Mouse (Mus musculus): ENCODE data around the gene Rabgap1l.

Rabgap1l gene

DNA sequence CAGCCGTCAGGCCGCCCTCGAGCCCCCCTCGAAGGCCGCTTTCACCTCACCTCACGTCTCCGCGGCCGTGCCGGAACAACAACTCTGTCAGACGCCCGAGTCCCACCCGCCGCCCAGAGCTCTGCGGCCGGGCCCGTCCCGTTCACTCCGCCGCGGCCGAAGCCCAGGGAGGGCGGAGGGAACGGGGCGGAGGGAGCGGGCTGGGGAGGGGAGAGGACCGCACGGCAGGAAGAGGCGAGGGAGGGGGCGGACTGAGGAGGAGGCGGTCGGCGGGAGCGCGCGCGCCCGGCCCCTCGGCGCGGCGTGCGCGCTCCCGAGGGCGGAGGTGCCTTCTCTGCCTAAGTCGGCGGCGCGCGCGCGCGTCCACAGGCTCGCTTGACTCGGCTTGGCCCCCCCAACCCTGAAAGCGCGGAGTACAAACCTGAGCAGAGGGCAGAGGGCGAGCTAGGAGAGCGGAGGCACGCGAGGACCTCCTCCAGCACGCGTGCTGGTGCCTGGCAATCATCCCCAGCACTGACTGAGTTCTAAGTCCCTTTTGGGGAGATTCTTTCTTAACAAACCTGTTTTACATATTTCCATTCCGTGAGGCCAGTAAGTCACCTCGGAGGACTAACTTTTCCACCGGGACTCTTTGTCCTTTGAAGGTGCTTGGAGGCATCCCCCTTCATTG, at the start of gene Rabgap1l:
TSS of gene Rabgap1l (minus strand) at position 526 of the 670 bp plus-strand sequence.
- DNase-seq (ENCODE audit: low spot score), result peak; percentile 89

DNA sequence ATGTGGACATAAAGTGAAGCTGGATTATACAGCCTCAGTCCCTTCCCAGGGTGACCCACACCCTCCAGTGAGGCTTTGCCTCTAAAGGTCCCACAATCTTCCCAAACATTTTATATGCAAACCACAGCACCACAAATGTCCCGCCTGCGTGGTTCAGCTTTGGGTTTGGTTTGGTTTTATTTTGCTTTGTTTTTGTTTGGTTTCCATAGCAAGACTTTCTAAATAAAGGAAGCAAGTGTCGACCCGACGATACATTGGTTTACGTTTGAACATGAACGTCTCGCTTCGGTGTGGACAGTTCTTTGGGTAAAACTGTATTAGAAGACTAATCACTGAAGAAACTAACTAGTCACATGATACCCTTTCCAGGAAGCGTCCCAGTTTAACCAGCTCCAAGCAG, 49.6 kb upstream of the Rabgap1l start:
- DNase-seq (ENCODE audit: low spot score), result no peak

DNA sequence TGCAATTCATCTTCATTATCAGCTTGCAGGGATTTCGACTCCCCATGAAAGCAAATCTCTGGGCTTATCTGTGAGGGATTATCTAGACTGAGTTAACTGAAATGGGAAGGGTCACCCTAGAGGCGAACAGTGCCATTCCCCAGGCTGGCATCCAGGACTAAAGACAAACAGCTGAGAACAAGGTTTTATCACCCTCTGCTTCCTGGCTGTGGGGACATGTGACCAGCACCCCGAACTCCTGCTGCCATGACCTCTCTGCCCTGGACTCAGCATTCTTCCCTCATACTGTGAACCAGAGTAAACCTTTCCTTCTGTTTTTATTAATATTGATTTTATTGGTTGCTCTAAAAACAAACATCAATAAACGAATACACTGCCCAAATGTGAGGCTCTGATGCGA, 47.6 kb upstream of the Rabgap1l start:
- no peak for DNase-seq (ENCODE audit: low spot score)

DNA sequence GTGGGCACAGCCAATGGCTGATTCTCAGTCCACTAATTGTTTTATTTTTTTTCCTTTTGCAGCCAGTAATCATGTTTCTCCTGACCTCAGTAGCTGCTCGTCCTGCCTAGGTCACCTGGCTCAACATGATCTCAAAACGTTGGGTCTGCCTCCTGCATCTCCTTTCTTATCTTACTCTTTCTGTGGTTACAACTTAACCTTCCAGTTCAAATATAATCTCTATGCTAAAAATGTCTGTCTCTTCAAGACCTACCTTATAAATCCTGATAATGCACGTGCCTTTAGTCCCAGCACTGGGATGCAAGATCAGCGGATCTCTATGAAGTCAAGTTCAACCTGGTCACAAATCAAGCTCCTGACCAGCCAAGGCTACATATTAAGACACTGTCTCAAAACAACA, 46.1 kb upstream of the Rabgap1l start:
- no peak for DNase-seq (ENCODE audit: low spot score)

DNA sequence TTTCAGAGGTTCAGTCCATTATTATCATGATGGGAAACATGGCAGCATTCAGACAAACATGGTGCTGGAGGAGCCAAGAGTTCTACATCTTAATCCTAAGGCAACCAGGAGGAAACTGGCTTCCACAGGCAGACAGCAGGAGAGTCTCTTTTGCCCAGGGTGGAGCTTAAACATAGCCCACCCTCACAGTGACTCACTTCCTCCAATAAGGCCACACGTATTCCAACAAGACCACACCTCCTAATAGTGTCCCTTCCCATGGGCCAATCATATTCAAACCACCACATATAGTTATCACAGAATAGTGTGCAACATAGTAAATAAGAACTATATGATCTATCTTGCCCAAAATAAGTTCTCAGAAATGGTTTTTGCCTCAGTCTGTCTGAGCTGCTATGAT, 41.4 kb upstream of the Rabgap1l start:
- DNase-seq (ENCODE audit: low spot score), result no peak

DNA sequence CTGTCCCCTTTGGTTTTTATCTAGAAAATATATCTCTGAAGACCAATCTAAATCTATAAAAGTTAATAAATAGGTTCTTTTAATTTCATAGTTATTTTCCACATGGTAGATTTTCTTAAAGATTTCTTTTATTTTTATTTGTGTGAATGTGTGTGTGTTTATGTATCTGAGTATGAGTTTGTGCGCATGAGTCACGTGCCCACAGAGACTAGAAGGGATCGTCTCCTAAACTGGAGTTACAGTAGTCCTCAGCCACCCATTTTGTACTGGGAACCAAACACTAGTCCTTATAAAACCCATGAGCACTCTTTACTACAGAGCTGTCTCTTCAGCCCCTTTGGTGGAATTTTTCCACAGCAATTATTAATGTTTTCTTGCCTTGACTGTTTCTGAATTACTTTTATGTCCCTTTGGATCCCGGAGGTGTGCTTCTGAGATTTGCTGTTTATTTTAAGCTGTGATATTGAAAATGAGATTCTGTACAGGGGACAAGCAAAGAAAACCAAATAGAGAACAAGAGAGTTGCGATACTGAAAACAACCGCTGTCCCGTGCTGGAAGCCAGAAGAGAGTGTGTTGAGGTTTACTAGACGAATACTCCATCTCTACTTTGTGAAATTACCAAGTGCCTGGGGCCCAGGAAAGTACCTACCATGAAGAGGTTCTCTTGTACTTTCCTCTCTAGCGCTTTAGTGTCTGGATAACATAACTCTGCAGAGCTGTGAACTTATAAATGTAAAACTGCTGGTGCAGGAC, 39.4 kb upstream of the Rabgap1l start:
- no peak for DNase-seq (ENCODE audit: low spot score)

DNA sequence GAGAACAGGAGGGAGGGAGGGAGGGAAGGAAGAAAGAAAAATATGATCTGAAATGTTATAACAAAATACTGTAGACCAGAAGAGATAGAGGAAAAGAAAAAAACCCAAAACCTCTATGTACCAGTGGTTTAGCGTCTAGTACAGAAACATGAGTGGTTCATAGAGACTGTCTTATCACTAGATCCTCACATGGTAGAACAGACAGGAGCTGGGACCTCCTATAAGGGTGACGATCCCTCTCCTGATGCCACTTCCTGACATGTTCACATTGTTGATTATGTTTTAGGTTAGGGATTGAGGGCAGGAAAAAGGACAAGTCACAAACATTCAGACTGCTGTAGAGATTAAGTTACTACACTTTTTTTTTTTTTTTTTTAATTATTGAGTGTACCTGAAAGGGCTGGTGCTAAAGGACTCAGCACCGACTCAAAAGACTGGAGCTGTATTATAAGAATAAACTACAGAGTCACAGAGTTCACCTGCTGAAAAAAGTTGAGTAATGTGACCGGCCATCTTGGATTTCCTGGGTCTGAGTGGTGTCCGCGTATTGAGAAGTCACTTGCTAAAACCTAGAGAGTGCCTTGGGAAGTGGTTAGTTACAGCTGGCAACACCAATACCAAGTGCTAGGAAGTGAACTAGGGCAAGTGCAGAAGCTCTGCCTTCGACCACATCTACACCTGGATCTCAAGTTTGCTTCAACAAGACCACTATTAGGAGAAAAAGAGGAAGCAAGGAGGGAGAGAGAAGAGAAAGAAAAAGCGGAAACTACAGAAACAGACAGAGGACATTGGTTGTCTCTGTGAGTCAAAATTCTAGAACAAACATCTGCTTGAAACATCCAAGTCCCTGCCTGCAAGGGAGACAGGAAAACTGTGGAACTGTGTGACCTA, 37.8 kb upstream of the Rabgap1l start:
- no peak for DNase-seq (ENCODE audit: low spot score)

DNA sequence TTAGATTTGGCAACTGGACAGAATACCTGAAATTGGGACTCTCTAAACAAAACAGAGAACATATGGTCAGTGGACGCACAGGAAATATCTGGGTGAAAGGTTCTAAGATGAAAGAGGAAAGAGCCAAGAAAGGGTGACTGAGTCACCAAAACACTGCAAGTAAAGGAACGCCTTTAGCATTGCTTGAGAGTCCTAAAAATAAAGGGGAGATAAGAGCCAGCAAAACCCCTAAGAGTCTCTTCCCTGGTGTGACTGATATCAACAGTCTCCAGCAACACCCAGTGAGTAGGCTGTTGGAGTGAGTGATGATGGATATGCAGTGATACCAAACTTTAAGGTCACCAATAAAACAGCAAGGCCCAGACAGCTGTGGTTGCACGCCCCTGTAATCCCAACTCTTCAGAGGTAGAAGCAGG, 32.4 kb upstream of the Rabgap1l start:
- DNase-seq (ENCODE audit: low spot score), result no peak

DNA sequence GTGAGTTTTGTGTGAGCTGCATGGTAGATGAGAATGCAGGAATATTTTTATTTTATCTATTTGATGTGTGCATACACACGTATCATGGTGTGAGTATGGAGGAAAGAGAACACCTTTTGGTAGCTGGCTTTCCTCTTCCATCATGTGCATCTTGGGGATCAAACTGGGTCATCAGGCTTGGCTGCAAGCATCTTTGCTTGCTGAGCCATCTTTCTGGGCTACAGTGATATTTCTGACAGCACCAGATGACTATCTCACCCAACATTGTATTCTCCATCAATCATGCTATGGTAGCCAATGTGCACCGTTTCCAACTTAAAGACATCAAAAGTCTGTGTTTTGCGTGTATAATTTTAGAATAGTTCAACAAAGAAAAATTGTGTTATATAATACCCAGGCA, 30.6 kb upstream of the Rabgap1l start:
- DNase-seq (ENCODE audit: low spot score), result no peak

DNA sequence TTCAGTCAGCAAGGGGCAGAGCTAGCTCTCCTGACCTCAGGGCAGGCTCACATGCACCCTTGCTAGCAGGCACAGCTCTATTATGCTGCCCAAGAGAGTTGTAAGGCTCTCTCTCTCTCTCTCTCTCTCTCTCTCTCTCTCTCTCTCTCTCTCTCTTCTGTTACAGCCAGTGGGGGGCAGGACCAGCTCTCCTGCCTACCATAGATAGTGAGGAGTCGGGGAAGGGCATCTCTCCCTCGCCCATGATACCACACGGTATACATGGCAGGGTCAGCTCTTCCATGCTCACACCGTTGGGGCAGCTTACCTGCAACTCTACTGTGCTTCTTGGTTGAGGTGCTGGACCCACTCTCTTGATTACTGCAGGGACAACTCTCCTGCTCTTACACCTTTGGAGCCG, 21.2 kb upstream of the Rabgap1l start:
- no peak for DNase-seq (ENCODE audit: low spot score)

DNA sequence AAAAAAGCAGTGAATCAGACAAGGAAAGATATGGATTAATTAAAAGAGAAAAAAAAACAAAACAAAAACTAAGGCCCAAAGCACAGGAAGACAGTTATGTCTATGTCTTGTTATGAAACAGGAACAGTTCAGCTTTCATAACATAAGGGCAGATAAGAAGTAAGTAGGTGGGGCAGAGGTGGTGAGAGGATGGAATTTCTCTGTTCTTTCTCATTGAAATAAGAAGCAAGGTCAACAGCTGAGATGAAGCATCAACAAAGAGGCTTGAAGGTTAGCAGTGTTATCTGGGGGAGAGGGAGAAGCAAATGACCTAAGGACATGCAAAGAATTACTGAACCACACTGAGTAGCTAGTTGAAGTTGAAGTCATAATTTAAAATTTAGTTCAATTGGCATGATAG, 19.4 kb upstream of the Rabgap1l start:
- DNase-seq (ENCODE audit: low spot score), result no peak

DNA sequence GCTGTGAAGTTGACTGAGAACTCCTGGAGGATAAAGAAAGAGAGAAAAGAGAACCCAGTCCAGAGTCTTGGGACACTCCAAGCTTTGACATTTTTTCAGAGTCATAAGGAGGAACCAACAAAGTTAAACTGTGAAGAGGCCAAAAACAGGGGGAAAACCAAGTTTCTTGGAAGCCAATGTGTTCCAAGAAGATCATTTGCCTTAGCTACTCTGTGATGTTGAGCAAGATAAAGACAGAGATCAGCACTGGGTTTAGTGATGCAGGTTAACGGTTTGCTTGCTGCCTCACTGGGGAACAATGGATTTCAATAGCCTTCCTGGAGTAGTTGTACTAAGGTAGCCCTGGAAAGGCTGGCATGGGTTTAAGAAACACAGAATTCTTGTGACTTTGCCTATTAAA, 18.9 kb upstream of the Rabgap1l start:
- no peak for DNase-seq (ENCODE audit: low spot score)

DNA sequence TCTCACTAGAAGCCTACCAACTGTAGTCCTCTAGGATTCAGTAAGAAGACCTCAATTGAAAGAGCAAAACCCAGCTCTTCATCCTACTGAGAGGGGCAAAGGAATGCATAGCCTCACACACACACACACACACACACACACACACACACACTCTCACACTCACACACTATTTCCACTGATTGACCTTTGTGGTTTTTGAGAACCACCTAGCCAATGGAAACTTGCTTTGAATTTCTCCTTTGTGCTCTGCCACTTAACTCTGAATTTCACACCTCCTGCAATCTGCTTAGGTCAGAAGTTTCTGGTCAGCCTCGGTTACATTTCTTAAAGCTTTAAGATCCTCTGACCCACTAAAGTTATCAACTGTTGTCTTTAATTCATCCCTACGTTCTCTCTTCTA, 12.3 kb upstream of the Rabgap1l start:
- DNase-seq (ENCODE audit: low spot score), result no peak

DNA sequence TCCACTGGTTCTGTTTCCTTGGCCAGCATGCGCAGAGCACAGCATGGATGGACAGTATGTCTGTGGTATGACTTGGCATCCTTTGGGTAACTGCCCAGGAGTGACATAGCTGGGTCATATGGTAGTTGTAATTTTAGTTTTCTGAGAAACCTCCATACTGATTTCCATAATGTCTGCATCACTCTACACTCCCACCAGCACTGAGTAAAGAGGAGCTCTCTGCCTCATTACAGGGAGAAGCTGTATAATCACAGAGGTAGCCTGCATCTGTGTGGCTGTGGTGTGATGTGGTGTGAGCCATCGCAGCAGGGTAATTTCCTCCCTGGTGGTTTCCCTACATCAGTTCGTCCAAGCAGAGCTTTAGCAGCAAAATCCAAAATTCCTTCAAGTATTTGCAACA, 7.0 kb upstream of the Rabgap1l start:
- DNase-seq (ENCODE audit: low spot score), result no peak

DNA sequence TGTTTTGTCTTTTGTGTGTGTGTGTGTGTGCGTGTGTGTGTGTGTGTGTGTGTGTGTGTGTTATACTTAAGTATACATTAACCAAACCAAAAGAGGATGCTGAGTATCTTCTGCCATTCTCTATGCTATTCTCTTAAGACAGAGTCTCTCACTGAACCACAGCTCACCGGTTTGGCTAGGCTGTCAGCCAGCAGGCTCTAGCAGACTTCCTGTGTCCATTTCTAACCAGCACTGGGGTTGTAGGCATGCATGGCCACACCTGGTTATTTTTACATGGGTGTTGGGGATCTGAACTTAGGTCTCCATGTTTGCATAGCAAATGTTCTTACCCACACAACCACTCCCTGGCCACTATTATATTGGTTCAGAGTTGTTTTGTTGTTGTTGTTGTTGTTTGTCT, 2.0 kb upstream of the Rabgap1l start:
- DNase-seq (ENCODE audit: low spot score), result no peak

DNA sequence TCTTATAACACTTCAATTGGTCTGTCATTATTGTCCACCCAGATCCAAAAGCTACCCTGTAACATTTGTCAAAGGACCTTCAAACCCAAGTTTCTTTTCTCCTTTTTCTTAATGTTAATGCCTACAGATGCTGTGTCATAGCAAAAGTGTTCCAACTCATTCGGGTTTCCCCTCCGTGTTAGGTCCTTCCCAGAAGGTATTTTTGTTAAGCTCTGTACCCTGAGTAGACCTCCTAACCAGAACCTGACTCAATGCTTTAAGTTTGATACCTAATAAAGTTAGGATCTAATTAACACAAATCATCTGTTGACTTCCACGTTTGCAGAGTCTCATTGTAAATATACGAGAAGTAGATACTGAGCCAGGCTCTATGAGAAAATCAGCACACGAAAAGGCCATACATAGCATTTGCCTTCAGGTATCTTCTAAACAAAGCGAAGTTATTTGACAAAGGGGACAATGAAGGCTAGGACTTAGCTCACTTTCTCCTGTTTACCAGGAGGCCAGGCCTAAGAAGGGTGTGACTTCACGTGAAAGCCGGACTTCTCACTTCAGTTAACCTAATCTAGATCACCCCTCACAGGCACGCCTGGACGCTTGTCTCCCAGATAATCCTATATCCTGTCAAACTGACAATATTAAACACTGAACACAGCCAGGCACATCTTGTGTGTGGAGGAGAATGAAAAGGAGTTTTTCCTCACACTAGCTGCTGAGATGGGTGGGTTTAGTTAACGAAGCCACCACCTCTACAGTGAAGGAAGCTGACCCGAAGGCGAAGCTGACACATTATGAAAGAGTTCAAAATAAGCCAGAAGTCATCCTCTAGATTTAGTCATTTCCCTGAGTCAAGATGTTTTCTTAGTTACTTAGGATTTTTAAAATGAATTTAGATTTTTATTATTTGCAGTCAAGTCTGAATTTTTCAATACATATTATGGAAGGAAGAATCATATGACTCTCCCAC, 1.1 kb upstream of the Rabgap1l start:
- no peak for DNase-seq (ENCODE audit: low spot score)

DNA sequence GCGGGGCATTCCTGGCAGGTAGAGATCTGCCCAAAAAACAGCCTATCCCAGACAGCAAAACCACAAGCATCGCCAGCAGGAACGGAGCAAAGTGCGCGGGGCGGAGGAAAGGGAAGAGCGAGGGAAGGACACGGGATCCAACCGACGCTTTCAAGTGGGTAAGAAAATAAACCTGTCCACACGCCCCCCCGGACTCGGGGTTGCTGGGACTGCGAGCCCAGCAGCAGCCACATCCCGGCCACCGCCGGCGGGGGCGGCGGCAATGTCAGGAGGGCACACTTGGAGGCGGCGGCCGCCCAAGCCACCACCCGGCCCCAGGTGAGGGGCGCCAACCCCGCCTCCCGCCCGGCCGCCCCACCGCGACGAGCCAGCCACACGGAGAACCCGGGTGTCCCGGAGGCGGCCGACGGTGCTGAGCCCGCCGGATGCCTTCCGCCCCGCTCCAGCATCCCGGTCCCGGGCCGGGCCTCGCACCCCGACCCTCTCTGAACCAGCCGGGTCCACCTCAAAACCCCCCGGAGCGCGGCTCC, 790 bp downstream of the Rabgap1l start:
- DNase-seq (ENCODE audit: low spot score), result no peak

DNA sequence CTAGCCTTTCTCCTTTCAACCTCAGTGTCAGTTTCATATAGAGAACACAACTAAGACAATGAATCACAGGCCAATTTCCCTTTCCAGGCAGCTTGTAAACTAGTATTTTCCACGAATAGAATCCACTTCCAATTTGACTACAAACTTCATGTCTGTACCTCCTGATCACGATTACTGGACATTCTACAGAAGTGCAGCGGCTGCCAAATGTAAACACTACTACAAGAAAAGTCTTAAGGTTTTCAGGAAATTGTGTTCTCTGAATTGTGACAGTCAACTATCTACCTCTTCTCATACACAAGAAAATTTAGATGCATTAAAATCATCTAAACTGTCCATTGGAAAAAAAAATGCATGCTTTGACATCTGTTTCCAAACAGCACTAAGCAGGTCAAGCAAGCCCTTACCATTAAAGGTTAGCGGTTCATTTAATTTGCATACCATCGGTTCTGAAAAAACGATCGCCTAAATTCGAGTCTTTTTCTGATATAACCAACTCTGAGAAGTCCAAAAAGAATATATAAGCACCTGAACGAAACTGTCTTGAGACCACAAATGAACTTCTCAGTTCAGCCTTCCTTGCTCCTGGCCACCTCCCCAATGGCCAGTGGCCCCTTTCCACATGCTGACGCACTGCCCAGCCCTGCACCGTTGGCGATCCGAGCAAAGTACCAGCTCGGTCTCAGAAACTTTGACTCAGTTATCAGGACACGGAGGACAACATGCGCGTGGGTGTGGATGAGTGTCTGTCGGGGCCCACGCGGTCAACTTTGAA, 1.4 kb downstream of the Rabgap1l start:
- no peak for DNase-seq (ENCODE audit: low spot score)

DNA sequence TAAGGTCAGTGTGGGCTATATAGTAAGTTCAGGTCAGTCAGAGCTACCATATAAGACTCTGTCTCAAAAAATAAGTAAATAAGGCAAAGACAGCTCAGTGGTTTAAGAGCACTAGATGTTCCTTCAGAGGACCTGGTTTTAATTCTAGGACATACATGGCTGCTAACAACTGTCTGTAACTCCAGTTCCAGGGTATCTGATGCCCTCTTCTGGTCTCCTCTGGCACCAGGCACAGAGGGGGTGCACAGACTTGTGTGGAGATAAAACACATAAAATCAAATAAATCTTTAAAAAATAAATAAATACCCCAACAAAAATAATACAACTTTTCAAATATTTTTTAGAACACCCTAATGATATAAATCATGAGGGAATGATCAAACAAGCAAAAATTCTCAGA, 2.4 kb downstream of the Rabgap1l start:
- no peak for DNase-seq (ENCODE audit: low spot score)

DNA sequence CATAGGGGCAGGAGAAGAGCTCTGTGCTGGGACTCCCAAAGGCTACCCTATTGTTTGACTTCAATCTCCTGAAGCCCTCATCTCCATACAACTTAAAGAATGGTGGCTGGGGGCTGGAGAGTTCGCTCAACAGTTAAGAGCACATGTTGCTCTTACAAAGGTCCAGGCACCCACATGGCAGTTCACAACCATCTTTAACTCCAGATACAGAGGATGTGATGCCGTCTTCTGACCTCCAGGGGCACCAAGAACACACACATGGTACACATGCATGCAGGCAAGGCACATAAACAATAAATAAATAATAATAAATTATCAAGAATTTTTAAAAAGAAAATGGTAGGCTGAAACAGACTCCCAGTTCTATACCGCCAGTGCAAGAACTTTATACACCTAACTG, 3.1 kb downstream of the Rabgap1l start:
- no peak for DNase-seq (ENCODE audit: low spot score)

DNA sequence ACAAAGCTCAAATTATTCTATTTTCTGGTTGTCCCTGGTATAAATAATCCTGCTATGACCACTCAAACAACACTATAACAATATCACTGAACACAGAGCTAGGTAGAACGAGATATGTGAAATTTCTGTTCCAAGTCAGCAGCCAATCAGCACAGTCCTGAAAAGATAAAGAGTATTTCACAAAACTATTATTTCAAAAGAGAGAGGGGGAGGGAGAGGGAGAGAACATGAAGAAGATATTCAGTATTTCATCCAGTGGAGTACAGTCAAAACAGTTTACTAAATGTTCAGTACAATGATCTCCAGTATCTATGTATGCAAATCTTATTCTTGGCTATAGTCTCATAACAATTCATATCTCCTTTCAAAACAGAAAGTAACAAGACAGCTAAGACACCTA, 5.1 kb downstream of the Rabgap1l start:
- DNase-seq (ENCODE audit: low spot score), result no peak

Data from testis, postnatal 14 days (tissue).